Mouse (Mus musculus): Measurements from ENCODE around the gene Olfr172.

Olfr172 gene

GRCm38 (mm10) chr16:58763076-58763475, at the start of gene Olfr172:
Gene Olfr172, minus strand, starts transcription at chr16:58763176.
- no peak for DNase-seq (ENCODE audit: low read depth, low spot score)

DNA sequence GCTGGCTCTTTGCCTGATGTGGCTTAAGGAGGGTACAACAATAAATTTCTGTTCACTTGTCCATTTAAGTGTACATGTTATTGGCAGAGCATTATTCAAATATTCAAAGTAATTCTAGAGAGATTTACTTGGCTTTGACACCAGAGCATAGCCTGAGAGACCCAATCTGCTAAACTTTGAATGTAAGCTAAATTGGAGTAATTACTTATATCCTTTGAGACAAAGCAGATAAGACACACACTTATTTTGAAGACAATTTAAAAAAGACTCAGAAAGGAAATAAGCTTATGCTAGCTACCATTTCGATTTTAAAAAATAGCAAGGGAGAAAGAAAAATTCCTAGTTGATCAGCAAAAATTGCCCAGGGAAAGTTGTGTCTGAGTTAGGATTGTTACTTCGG, 37.2 kb upstream of the Olfr172 start, which contains the start of gene Olfr173:
TSS of gene Olfr173 (minus strand) at position 101 of the 400 bp plus-strand sequence.
- no peak for DNase-seq (ENCODE audit: low read depth, low spot score)

DNA sequence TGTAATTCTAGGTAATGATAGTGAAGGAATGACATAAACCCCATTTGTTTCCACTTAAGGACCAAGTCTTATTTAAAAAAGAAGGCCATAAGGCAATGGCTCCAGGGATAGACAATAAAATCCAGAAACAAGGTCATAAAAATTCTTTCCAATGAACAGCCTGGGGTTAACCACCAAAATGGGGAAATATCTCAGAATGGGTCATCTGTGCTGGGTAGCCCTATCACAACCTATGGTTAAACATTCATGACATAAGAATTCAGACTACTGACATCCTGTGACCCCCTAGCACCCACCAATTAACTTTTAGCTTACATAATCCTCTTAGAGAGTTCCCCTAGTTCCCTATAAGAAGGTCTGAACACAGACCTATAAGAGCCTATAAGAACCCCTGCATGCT, 6.8 kb downstream of the Olfr172 start:
- no peak for DNase-seq (ENCODE audit: low read depth, low spot score)

GRCm38 (mm10) chr16:58751314-58751713, 11.7 kb downstream of the Olfr172 start:
- no peak for DNase-seq (ENCODE audit: low read depth, low spot score)

GRCm38 (mm10) chr16:58746715-58747114, 16.3 kb downstream of the Olfr172 start:
- DNase-seq (ENCODE audit: low read depth, low spot score) = no peak

DNA sequence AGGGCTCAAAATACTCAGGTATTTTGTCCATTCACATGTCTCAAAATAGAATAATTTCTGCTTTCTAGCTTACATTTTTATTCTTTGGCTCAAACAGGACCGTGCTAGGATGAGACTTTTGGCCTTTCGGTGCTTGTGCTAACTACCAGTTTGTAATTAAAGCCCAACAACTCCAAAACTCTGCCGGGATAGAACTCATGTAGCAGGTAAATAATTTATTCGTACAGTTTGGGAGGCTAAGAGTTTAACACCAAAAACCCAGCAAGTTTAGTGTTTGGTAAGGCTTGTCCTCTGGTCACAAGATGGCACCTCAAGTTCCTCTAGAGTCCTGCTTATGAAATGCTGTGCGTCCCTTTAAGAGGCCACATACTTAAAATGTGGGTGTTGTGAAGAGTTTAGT, 22.2 kb downstream of the Olfr172 start:
- DNase-seq (ENCODE audit: low read depth, low spot score) = no peak

DNA sequence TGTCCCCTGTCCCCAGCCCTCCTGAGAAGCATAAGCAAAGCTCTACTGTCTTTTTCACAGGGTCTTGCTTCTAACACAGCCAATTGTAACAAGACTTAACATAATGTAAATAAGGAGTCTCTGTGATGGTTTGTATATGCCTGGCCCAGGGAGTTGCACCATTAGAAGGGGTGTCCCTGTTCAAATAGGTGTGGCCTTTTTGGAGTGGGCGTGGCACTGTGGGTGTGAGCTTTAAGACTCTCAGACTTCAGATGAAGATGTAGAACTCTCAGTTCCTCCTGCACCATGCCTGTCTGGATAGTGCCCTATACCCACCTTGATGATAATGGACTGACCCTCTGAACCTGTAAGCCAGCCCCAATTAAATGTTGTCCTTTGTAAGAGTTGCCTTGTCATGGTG, 24.2 kb downstream of the Olfr172 start:
- DNase-seq (ENCODE audit: low read depth, low spot score) = no peak

- no peak for DNase-seq (ENCODE audit: low read depth, low spot score)
Observed at GRCm38 (mm10) chr16:58738205-58738604, 24.8 kb downstream of the Olfr172 start.

DNA sequence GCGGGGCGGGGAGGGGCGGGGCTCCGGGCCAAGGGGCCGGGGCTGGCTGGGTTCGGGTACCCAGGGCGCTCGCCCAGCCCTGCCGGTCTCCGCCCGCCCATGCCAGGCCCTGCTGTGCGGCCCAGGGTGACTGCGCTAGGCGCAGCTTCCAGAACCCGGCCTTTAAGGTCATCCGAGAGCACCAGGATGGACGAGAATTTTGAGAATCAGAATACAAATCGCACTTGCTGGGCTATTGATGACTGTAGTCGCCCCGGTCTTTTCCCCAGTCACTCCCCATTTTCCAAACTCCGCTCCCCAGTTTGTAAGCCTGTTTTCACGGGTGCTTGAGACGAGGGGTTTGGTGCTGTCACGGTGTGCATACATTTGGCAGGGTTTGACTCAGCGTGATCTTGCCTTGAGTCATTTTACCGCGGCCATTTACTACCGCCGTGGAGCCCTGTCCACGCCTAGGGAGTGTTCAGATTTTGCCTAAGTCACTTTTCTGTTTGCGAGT, 34.8 kb downstream of the Olfr172 start:
- DNase-seq (ENCODE audit: low read depth, low spot score) = no peak

GRCm38 (mm10) chr16:58727477-58728131, 35.4 kb downstream of the Olfr172 start, which contains the start of gene Cldnd1:
Gene Cldnd1, plus strand, starts transcription at chr16:58727910.
- peak; percentile 94 for DNase-seq (ENCODE audit: low read depth, low spot score)

GRCm38 (mm10) chr16:58726680-58727476, 36.1 kb downstream of the Olfr172 start:
- DNase-seq (ENCODE audit: low read depth, low spot score) = no peak

GRCm38 (mm10) chr16:58722292-58722691, 40.7 kb downstream of the Olfr172 start:
- no peak for DNase-seq (ENCODE audit: low read depth, low spot score)

GRCm38 (mm10) chr16:58718666-58719120, 44.3 kb downstream of the Olfr172 start, which contains the start of gene Gpr15:
Gene Gpr15, minus strand, starts transcription at chr16:58719070.
- DNase-seq (ENCODE audit: low read depth, low spot score) = no peak

GRCm38 (mm10) chr16:58715018-58715417, 48.0 kb downstream of the Olfr172 start:
- DNase-seq (ENCODE audit: low read depth, low spot score) = no peak

DNA sequence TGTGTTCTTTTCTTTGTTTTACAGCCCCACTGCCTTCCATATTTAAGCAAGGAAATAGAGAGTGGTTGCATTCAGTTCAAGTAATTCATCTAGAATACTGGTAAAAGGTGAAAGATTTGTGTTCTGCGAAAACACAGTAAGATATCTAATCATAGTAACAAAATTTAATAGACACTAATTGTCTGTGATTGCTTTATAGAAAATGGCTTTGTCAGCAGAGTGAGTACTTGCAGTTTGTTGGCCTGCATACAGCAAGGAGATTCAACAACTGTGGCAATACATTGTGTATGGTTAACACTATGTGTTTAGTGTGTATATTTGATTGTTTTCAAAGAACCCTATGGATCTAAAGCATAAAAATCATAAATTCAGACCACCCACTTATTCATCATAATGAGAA, 49.8 kb downstream of the Olfr172 start:
- no peak for DNase-seq (ENCODE audit: low read depth, low spot score)

- DNase-seq (ENCODE audit: low read depth, low spot score) = no peak
Observed at GRCm38 (mm10) chr16:58712221-58712620, 50.8 kb downstream of the Olfr172 start.
